Mouse (Mus musculus) left cerebral cortex, postnatal 14 days (tissue): ENCODE measurements at regions not wholly inside any gene's neighbourhood (a gene's known extent, or its start where the extent isn't known, plus 50 kb on each side); places are given as distances from the start of the nearest gene placed in this dataset.

Experiments
- DNase-seq, 2 experiments: peaks; one replicate each; pipeline ENCODE4 v3.0.0; 2021 to 2022; ENCODE audit warnings: low spot score in 2 of 2, mixed read lengths in 1 of 2
- intact Hi-C: fragments of 180-260 bp; cut with DNase I; formaldehyde crosslinking; loops from one replicate; pipeline ENCODE4 v1.15.1; 2025

- DNase-seq, result no peak
- intact Hi-C loops, result no loop called here
Measured at GRCm38 (mm10) chr5:102267150-102267549, 197.4 kb upstream of the Wdfy3 start.

GRCm38 (mm10) chr5:102269204-102269603 is 199.5 kb upstream of the Wdfy3 start:
- DNase-seq, result no peak
- intact Hi-C loops, result no loop called here

- no peak for DNase-seq
- intact Hi-C loops, result no loop called here
Measured at GRCm38 (mm10) chr5:102275621-102276020, 205.6 kb upstream of the Arhgap24 start.

- intact Hi-C loops, result no loop called here
- DNase-seq, result peak; percentile 40 to 41
Measured at GRCm38 (mm10) chr5:102287131-102287530, 194.1 kb upstream of the Arhgap24 start.

GRCm38 (mm10) chr5:102290866-102291265 is 190.3 kb upstream of the Arhgap24 start:
- DNase-seq, result no peak
- intact Hi-C loops, result no loop called here

- intact Hi-C loops, result no loop called here
- DNase-seq, result no peak
Measured at GRCm38 (mm10) chr5:102295564-102295963, 185.6 kb upstream of the Arhgap24 start.

GRCm38 (mm10) chr5:102306309-102306708 is 174.9 kb upstream of the Arhgap24 start:
- intact Hi-C loops, result no loop called here
- no peak for DNase-seq

GRCm38 (mm10) chr5:102306718-102307117 is 174.5 kb upstream of the Arhgap24 start:
- intact Hi-C loops, result no loop called here
- no peak for DNase-seq

GRCm38 (mm10) chr5:102311570-102311969 is 169.6 kb upstream of the Arhgap24 start:
- intact Hi-C loops, result no loop called here
- DNase-seq, result no peak

- peak; percentile 51 to 82 for DNase-seq
- intact Hi-C loops, result no loop called here
Measured at GRCm38 (mm10) chr5:102328197-102328784, 152.9 kb upstream of the Arhgap24 start.

GRCm38 (mm10) chr5:102333894-102334293 is 147.3 kb upstream of the Arhgap24 start:
- DNase-seq, result no peak
- intact Hi-C loops, result no loop called here

GRCm38 (mm10) chr5:102334442-102335197 is 146.6 kb upstream of the Arhgap24 start:
- intact Hi-C loops, result no loop called here
- no peak for DNase-seq

- intact Hi-C loops, result no loop called here
- peak; percentile 11 to 25 for DNase-seq
Measured at GRCm38 (mm10) chr5:102366481-102366880, 114.7 kb upstream of the Arhgap24 start.

GRCm38 (mm10) chr5:102373309-102373971 is 107.8 kb upstream of the Arhgap24 start:
- intact Hi-C loops, result no loop called here
- DNase-seq, result peak; percentile 25 to 63

GRCm38 (mm10) chr5:102373972-102374755 is 107.0 kb upstream of the Arhgap24 start:
- no peak for DNase-seq
- intact Hi-C loops, result no loop called here

- intact Hi-C loops, result no loop called here
- no peak for DNase-seq
Measured at GRCm38 (mm10) chr5:102375339-102375738, 105.9 kb upstream of the Arhgap24 start.

GRCm38 (mm10) chr5:102393941-102394340 is 87.2 kb upstream of the Arhgap24 start:
- no peak for DNase-seq
- intact Hi-C loops, result no loop called here

- intact Hi-C loops, result no loop called here
- no peak for DNase-seq
Measured at GRCm38 (mm10) chr5:102395608-102396146, 85.5 kb upstream of the Arhgap24 start.

GRCm38 (mm10) chr5:102399006-102399405 is 82.2 kb upstream of the Arhgap24 start:
- intact Hi-C loops, result no loop called here
- no peak for DNase-seq

GRCm38 (mm10) chr5:102417642-102418041 is 63.5 kb upstream of the Arhgap24 start:
- intact Hi-C loops, result no loop called here

More at GRCm38 (mm10) chr5:102417642-102418041, 63.5 kb upstream of the Arhgap24 start:
- DNase-seq, result peak in 1 of 2 experiments; percentile 31
